Mouse (Mus musculus): Measurements from ENCODE around the gene Fas.

DNA sequence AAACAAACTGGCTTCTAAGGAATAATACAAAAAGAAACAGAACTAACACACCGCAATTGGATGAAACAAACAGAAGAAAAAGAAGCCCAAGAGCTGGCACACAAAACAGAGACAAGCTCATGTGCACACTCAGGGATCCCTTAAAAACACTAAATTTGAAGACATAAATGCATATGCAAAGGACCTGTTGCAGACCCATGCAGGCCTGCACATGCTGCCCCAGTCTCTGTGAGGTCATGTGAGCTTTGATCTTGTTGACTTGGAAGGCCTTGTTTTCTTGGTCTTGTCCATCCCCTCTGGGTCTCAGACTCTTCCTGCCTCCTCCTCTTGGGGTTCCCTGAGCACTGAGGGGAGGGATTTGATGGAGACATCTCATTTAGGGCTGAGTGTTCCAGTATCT lies 1.8 kb upstream of the Fas start:
- TF ChIP-seq CTCF (IDR thresholded peaks at IDR 0.05; ENCODE audit: borderline replicate concordance, extremely low read depth, insufficient read depth, insufficient read length), result no peak
- TF ChIP-seq POLR2A (IDR thresholded peaks at IDR 0.05; ENCODE audit: borderline replicate concordance, extremely low read depth, insufficient read depth, insufficient read length, poor library complexity, severe bottlenecking), result no peak

Data from brain, embryonic 14.5 days (tissue).